Mouse (Mus musculus) kidney, embryonic 15.5 days (tissue): ENCODE data around the gene Col5a1. TPM values are rescaled to one million over a fixed set of nuclear protein-coding genes. Genes with fewer than 3 reads are reported as not detected.
A peak's percentile ranks its signal among the peaks of the same experiment; 100 is the strongest.

Experiments
- ATAC-seq: fragments of 200-750 bp; cut with Nextera tagmentation; replicated peaks from 2 replicates; pipeline ENCODE4 v1.8.0; 2017; ENCODE audit warnings: moderate TSS enrichment; ENCODE audit not compliant: low FRiP score
- H3K27ac ChIP-seq: fragments of 300-500 bp; sonication (generic); 2 replicates; pipeline ENCODE4 v1.5.1; 2015; ENCODE audit warnings: mild to moderate bottlenecking, inconsistent platforms
- H3K27me3 ChIP-seq: fragments of 300-500 bp; sonication (generic); 2 replicates; pipeline ENCODE4 v1.6.1; 2015; ENCODE audit warnings: inconsistent platforms
- H3K36me3 ChIP-seq: fragments of 300-500 bp; sonication (generic); 2 replicates; pipeline ENCODE4 v1.6.1; 2015; ENCODE audit warnings: inconsistent platforms
- H3K4me1 ChIP-seq: fragments of 300-500 bp; sonication (generic); 2 replicates; pipeline ENCODE4 v1.6.1; 2015; ENCODE audit warnings: inconsistent platforms
- H3K4me2 ChIP-seq: fragments of 300-500 bp; sonication (generic); 2 replicates; pipeline ENCODE4 v1.6.1; 2015; ENCODE audit warnings: moderate library complexity, mild to moderate bottlenecking, inconsistent platforms
- H3K4me3 ChIP-seq: fragments of 300-500 bp; sonication (generic); replicated peaks from 2 replicates; pipeline ENCODE4 v1.5.1; 2015; ENCODE audit warnings: mild to moderate bottlenecking, inconsistent platforms
- H3K9ac ChIP-seq: fragments of 300-500 bp; sonication (generic); 2 replicates; pipeline ENCODE4 v1.6.1; 2015; ENCODE audit warnings: mild to moderate bottlenecking, inconsistent platforms
- H3K9me3 ChIP-seq: fragments of 300-500 bp; sonication (generic); replicated peaks from 2 replicates; pipeline ENCODE4 v1.6.1; 2016; ENCODE audit warnings: inconsistent platforms
- WGBS: fragments of 180-500 bp; shearing (Covaris S2); methylation state at CpG from one replicate; pipeline ENCODE4 v1.1.7; 2015; ENCODE audit warnings: mixed read lengths; 5-methylcytosine and 5-hydroxymethylcytosine counted together
- polyA plus RNA-seq: library from polyadenylated mRNA; unstranded; fragments of >200 nt; fragmentation: Nextera tagmentation; extraction: Ambion mirVana; gene quantifications from 2 replicates; pipeline ENCODE4 v1.2.1, GENCODE M21; 2015

Gene Col5a1
- polyA plus RNA-seq, 1 experiment from 2014 or later: 62.1 TPM

- H3K4me1 ChIP-seq: 0 out of 2 replicates have a peak, but pooled peaks cover 4% of the 10 kb centered on the region
- no peak overlapping the region for H3K4me3 ChIP-seq
- 96% methylated on average over 1 of the region's 1 CpGs for WGBS
- H3K36me3 ChIP-seq: no peaks in the 10 kb centered on the region
- H3K4me2 ChIP-seq: no peak overlapping the region
- H3K9me3 ChIP-seq: no peaks in the 10 kb centered on the region
- H3K9ac ChIP-seq: no peak overlapping the region
- no peaks in the 10 kb centered on the region for H3K27me3 ChIP-seq
- H3K27ac ChIP-seq: no peak overlapping the region
- ATAC-seq: no peak
These were observed 15.6 kb upstream of the Col5a1 start for GRCm38 (mm10) chr2:27870586-27870985.

GRCm38 (mm10) chr2:27871056-27871455 is 15.2 kb upstream of the Col5a1 start:
- peak; percentile 58; the same call in 1 of the 2 replicates for ATAC-seq
- Histone ChIP-seq H3K36me3 (no peaks in the 10 kb centered on the region), H3K4me1 (0 out of 2 replicates have a peak, but pooled peaks cover 4% of the 10 kb centered on the region), H3K27me3 (no peaks in the 10 kb centered on the region), H3K9me3 (no peaks in the 10 kb centered on the region), H3K27ac (no peak overlapping the region), H3K4me2 (no peak overlapping the region), H3K4me3 (no peak overlapping the region), H3K9ac (no peak overlapping the region)
- 56% methylated on average over 4 of the region's 4 CpGs for WGBS

GRCm38 (mm10) chr2:27872276-27872675 is 13.9 kb upstream of the Col5a1 start:
- Histone ChIP-seq H3K27ac (no peak overlapping the region), H3K4me2 (no peak overlapping the region), H3K36me3 (no peaks in the 10 kb centered on the region), H3K4me1 (0 out of 2 replicates have a peak, but pooled peaks cover 4% of the 10 kb centered on the region), H3K27me3 (no peaks in the 10 kb centered on the region), H3K9ac (no peak overlapping the region), H3K9me3 (no peaks in the 10 kb centered on the region), H3K4me3 (no peak overlapping the region)
- 79% methylated on average over 3 of the region's 3 CpGs for WGBS
- ATAC-seq: no peak

GRCm38 (mm10) chr2:27873030-27873429 is 13.2 kb upstream of the Col5a1 start:
- H3K36me3 ChIP-seq: no peaks in the 10 kb centered on the region
- H3K27me3 ChIP-seq: no peaks in the 10 kb centered on the region
- H3K9me3 ChIP-seq: no peaks in the 10 kb centered on the region
- ATAC-seq: no peak
- H3K4me1 ChIP-seq: 0 out of 2 replicates have a peak, but pooled peaks cover 4% of the 10 kb centered on the region
- H3K9ac ChIP-seq: no peak overlapping the region
- no peak overlapping the region for H3K4me2 ChIP-seq
- 77% methylated on average over 5 of the region's 5 CpGs for WGBS
- H3K27ac ChIP-seq: no peak overlapping the region
- H3K4me3 ChIP-seq: no peak overlapping the region

- ATAC-seq: no peak
- no peaks in the 10 kb centered on the region for H3K27me3 ChIP-seq
- H3K9ac ChIP-seq: no peak overlapping the region
- H3K4me1 ChIP-seq: 0 out of 2 replicates have a peak, but pooled peaks cover 4% of the 10 kb centered on the region
- H3K4me3 ChIP-seq: no peak overlapping the region
- H3K4me2 ChIP-seq: no peak overlapping the region
- no peaks in the 10 kb centered on the region for H3K36me3 ChIP-seq
- H3K9me3 ChIP-seq: no peaks in the 10 kb centered on the region
- 79% methylated on average over 3 of the region's 3 CpGs for WGBS
- no peak overlapping the region for H3K27ac ChIP-seq
These were observed 11.6 kb upstream of the Col5a1 start for GRCm38 (mm10) chr2:27874596-27874995.

- no peak for ATAC-seq
- H3K9me3 ChIP-seq: no peaks in the 10 kb centered on the region
- H3K4me2 ChIP-seq: no peak overlapping the region
- 74% methylated on average over 5 of the region's 5 CpGs for WGBS
- no peak overlapping the region for H3K4me3 ChIP-seq
- no peak overlapping the region for H3K9ac ChIP-seq
- H3K4me1 ChIP-seq: 0 out of 2 replicates have a peak, but pooled peaks cover 4% of the 10 kb centered on the region
- H3K27ac ChIP-seq: no peak overlapping the region
- H3K27me3 ChIP-seq: no peaks in the 10 kb centered on the region
- H3K36me3 ChIP-seq: no peaks in the 10 kb centered on the region
These were observed 11.0 kb upstream of the Col5a1 start for GRCm38 (mm10) chr2:27875231-27875630.

GRCm38 (mm10) chr2:27875786-27876185 is 10.4 kb upstream of the Col5a1 start:
- H3K27ac ChIP-seq: no peak overlapping the region
- no peaks in the 10 kb centered on the region for H3K27me3 ChIP-seq
- ATAC-seq: no peak
- H3K9me3 ChIP-seq: no peaks in the 10 kb centered on the region
- H3K36me3 ChIP-seq: no peaks in the 10 kb centered on the region
- H3K9ac ChIP-seq: no peak overlapping the region
- H3K4me1 ChIP-seq: no peaks in the 10 kb centered on the region
- H3K4me3 ChIP-seq: no peak overlapping the region
- 74% methylated on average over 5 of the region's 5 CpGs for WGBS
- H3K4me2 ChIP-seq: no peak overlapping the region

- Histone ChIP-seq H3K27ac (no peak overlapping the region), H3K9ac (no peak overlapping the region), H3K4me1 (no peaks in the 10 kb centered on the region), H3K4me3 (no peak overlapping the region), H3K9me3 (no peaks in the 10 kb centered on the region), H3K27me3 (no peaks in the 10 kb centered on the region), H3K36me3 (no peaks in the 10 kb centered on the region), H3K4me2 (no peak overlapping the region)
- no peak for ATAC-seq
- 84% methylated on average over 13 of the region's 13 CpGs for WGBS
These were observed 9.3 kb upstream of the Col5a1 start for GRCm38 (mm10) chr2:27876724-27877504.

- H3K9me3 ChIP-seq: no peaks in the 10 kb centered on the region
- no peak overlapping the region for H3K4me2 ChIP-seq
- no peak overlapping the region for H3K27ac ChIP-seq
- H3K4me1 ChIP-seq: no peaks in the 10 kb centered on the region
- H3K4me3 ChIP-seq: no peak overlapping the region
- WGBS: 75% methylated on average over 5 of the region's 5 CpGs
- no peak for ATAC-seq
- H3K27me3 ChIP-seq: no peaks in the 10 kb centered on the region
- H3K9ac ChIP-seq: no peak overlapping the region
- H3K36me3 ChIP-seq: no peaks in the 10 kb centered on the region
These were observed 8.2 kb upstream of the Col5a1 start for GRCm38 (mm10) chr2:27878066-27878465.

GRCm38 (mm10) chr2:27883276-27883675 is 2.9 kb upstream of the Col5a1 start:
- Histone ChIP-seq H3K27ac (no peak overlapping the region), H3K36me3 (no peaks in the 10 kb centered on the region), H3K4me2 (no peak overlapping the region), H3K4me3 (no peak overlapping the region), H3K27me3 (peaks cover 16% of the 10 kb centered on the region), H3K4me1 (peaks cover 32% of the 10 kb centered on the region), H3K9ac (no peak overlapping the region), H3K9me3 (no peaks in the 10 kb centered on the region)
- WGBS: 68% methylated on average over 7 of the region's 7 CpGs
- ATAC-seq: no peak

- peak overlapping the region; percentile 88 for H3K27ac ChIP-seq
- H3K4me1 ChIP-seq: peaks cover 46% of the 10 kb centered on the region
- H3K27me3 ChIP-seq: peaks cover 18% of the 10 kb centered on the region
- H3K4me2 ChIP-seq: peak overlapping the region; percentile 98
- no peaks in the 10 kb centered on the region for H3K36me3 ChIP-seq
- ATAC-seq: peak; percentile 80
- no peaks in the 10 kb centered on the region for H3K9me3 ChIP-seq
- 14% methylated on average over 12 of the region's 12 CpGs for WGBS
- peak overlapping the region; percentile 75 for H3K4me3 ChIP-seq
- H3K9ac ChIP-seq: peak overlapping the region; percentile 71
These were observed 623 bp upstream of the Col5a1 start for GRCm38 (mm10) chr2:27885456-27886147.
